34 mouse cellular contexts compared by ENCODE assay signal in genomic region chr7:18868491-18868890, GRCm38 (mm10). TPM values are rescaled to one million over a fixed set of nuclear protein-coding genes. Genes with fewer than 3 reads are reported as not detected.
DNase-seq lines count a peak whose midpoint lies in the region; ATAC-seq and TF ChIP-seq lines count a peak whose summit lies in the region.
"Had no signal": no experiment of that assay in that cellular context is flagged by ENCODE, and none has a peak within 500 bp of the region (broad histone marks: within the 10 kb centered on the region; RNA-seq: fewer than 3 reads in every experiment).

No protein-coding gene starts in this region.

- no peak for TF ChIP-seq RAD21 in MEL (IDR thresholded peaks at IDR 0.05; ENCODE audit: low read depth, low read length)

- TF ChIP-seq POLR2A in MEL (IDR thresholded peaks at IDR 0.05; ENCODE audit: control insufficient read depth in 1 of 2, insufficient read depth in 1 of 2, low read depth in 1 of 2, low read length in 2 of 2, poor library complexity in 1 of 2) = no peak

- H3K4me3 ChIP-seq in intestine, postnatal 0 days (ENCODE audit: low read depth, low read length) = no peak overlapping the region
- H3K4me3 ChIP-seq in intestine, embryonic 15.5 days (replicated peaks) = no peak overlapping the region
- H3K4me3 ChIP-seq in liver, postnatal 0 days (ENCODE audit: low read depth, low read length) = no peak overlapping the region
- no peak overlapping the region for H3K4me3 ChIP-seq in liver, embryonic 12.5 days
- H3K4me3 ChIP-seq in MEL (ENCODE audit: control insufficient read depth in 1 of 2, insufficient read depth in 1 of 2, low read depth in 2 of 2, low read length in 2 of 2) = no peak overlapping the region
- H3K4me3 ChIP-seq in stomach, postnatal 0 days (ENCODE audit: low read depth, low read length) = no peak overlapping the region
- H3K4me3 ChIP-seq: embryonic facial prominence, embryonic 12.5 days; kidney, embryonic 15.5 days; midbrain, embryonic 10.5 days; midbrain, embryonic 15.5 days had no signal

- DNase-seq in liver, postnatal 0 days = no peak
- no peak for DNase-seq in MEL (ENCODE audit: low read depth, low spot score)
- DNase-seq in stomach, postnatal 0 days (ENCODE audit: low spot score) = no peak
- no peak for DNase-seq in B cell, adult 2 months
- DNase-seq: adrenal gland, adult 8-10 months; cerebellum, adult 11 months; cerebellum, adult 9-10 months; cerebellum, postnatal 36 days; kidney, adult 11 months; kidney, postnatal 36 days; layer of hippocampus, postnatal 36 days; lung, adult 18-20 months; lung, postnatal 10 days; spleen, adult 18-20 months; thymus, adult 18-20 months; thymus, postnatal 36 days had no signal

- H3K27me3 ChIP-seq in intestine, postnatal 0 days (replicated peaks; ENCODE audit: control insufficient read depth, insufficient read depth, low read length) = no peaks in the 10 kb centered on the region
- H3K27me3 ChIP-seq in intestine, embryonic 15.5 days (replicated peaks) = 0 out of 2 replicates have a peak, but pooled peaks cover 2% of the 10 kb centered on the region
- H3K27me3 ChIP-seq in liver, postnatal 0 days (ENCODE audit: insufficient read depth, low read length) = peaks cover 7% of the 10 kb centered on the region
- H3K27me3 ChIP-seq in liver, embryonic 12.5 days (replicated peaks) = peaks cover 15% of the 10 kb centered on the region; the same call in 1 of the 2 replicates
- no peaks in the 10 kb centered on the region for H3K27me3 ChIP-seq in MEL (ENCODE audit: control insufficient read depth in 1 of 2, insufficient read depth in 2 of 2, low read length in 2 of 2)
- no peaks in the 10 kb centered on the region for H3K27me3 ChIP-seq in stomach, postnatal 0 days (ENCODE audit: control insufficient read depth, insufficient read depth, low read length)
- H3K27me3 ChIP-seq: embryonic facial prominence, embryonic 12.5 days; kidney, embryonic 15.5 days; midbrain, embryonic 15.5 days had no signal

- H3K79me2 ChIP-seq in MEL (ENCODE audit: control insufficient read depth, insufficient read depth, low read length, poor library complexity) = no peaks in the 10 kb centered on the region

- no peaks in the 10 kb centered on the region for H3K36me3 ChIP-seq in intestine, postnatal 0 days (ENCODE audit: control insufficient read depth, insufficient read depth)
- no peaks in the 10 kb centered on the region for H3K36me3 ChIP-seq in intestine, embryonic 15.5 days
- no peaks in the 10 kb centered on the region for H3K36me3 ChIP-seq in liver, postnatal 0 days (replicated peaks; ENCODE audit: insufficient read depth, low read length)
- H3K36me3 ChIP-seq in liver, embryonic 12.5 days = no peaks in the 10 kb centered on the region
- H3K36me3 ChIP-seq in MEL (ENCODE audit: control insufficient read depth in 1 of 2, insufficient read depth in 2 of 2, low read length in 2 of 2) = no peaks in the 10 kb centered on the region
- no peaks in the 10 kb centered on the region for H3K36me3 ChIP-seq in stomach, postnatal 0 days (ENCODE audit: control insufficient read depth, insufficient read depth, low read length)
- H3K36me3 ChIP-seq: embryonic facial prominence, embryonic 12.5 days; kidney, embryonic 15.5 days; midbrain, embryonic 10.5 days; midbrain, embryonic 15.5 days had no signal

- no peak for ATAC-seq in intestine, postnatal 0 days
- ATAC-seq in intestine, embryonic 15.5 days = no peak
- ATAC-seq in liver, postnatal 0 days = no peak
- no peak for ATAC-seq in liver, embryonic 12.5 days
- ATAC-seq in stomach, postnatal 0 days (ENCODE audit: low FRiP score, low TSS enrichment) = no peak
- ATAC-seq: forebrain, embryonic 14.5 days; midbrain, embryonic 15.5 days had no signal

- H3K27ac ChIP-seq in intestine, postnatal 0 days (ENCODE audit: low read depth, low read length) = no peak overlapping the region
- no peak overlapping the region for H3K27ac ChIP-seq in intestine, embryonic 15.5 days
- H3K27ac ChIP-seq in liver, postnatal 0 days (ENCODE audit: low read depth) = no peak overlapping the region
- no peak overlapping the region for H3K27ac ChIP-seq in liver, embryonic 12.5 days
- no peak overlapping the region for H3K27ac ChIP-seq in MEL (ENCODE audit: control insufficient read depth, low read depth, low read length)
- no peak overlapping the region for H3K27ac ChIP-seq in stomach, postnatal 0 days (replicated peaks)
- H3K27ac ChIP-seq: embryonic facial prominence, embryonic 12.5 days; kidney, embryonic 15.5 days; midbrain, embryonic 10.5 days; midbrain, embryonic 15.5 days had no signal

- TF ChIP-seq EP300 in liver, postnatal 0 days (IDR thresholded peaks at IDR 0.05; ENCODE audit: low read depth) = no peak
- TF ChIP-seq EP300 in MEL (IDR thresholded peaks at IDR 0.05; ENCODE audit: low read depth in 1 of 2, low read length in 2 of 2) = no peak
- TF ChIP-seq EP300 in stomach, postnatal 0 days (optimal IDR thresholded peaks at IDR 0.05) = no peak

- H3K4me1 ChIP-seq in intestine, postnatal 0 days (replicated peaks; ENCODE audit: control insufficient read depth, insufficient read depth, low read length) = peaks cover 2% of the 10 kb centered on the region; the same call in 1 of the 2 replicates
- H3K4me1 ChIP-seq in intestine, embryonic 15.5 days (replicated peaks) = 0 out of 2 replicates have a peak, but pooled peaks cover 4% of the 10 kb centered on the region
- peaks cover 7% of the 10 kb centered on the region; the same call in 1 of the 2 replicates for H3K4me1 ChIP-seq in liver, postnatal 0 days (ENCODE audit: insufficient read depth)
- no peaks in the 10 kb centered on the region for H3K4me1 ChIP-seq in liver, embryonic 12.5 days
- no peaks in the 10 kb centered on the region for H3K4me1 ChIP-seq in MEL (ENCODE audit: control insufficient read depth in 1 of 2, insufficient read depth in 2 of 2, low read length in 2 of 2)
- H3K4me1 ChIP-seq in stomach, postnatal 0 days (replicated peaks; ENCODE audit: control insufficient read depth, insufficient read depth) = no peaks in the 10 kb centered on the region
- H3K4me1 ChIP-seq: embryonic facial prominence, embryonic 12.5 days had no signal

- H3K4me2 ChIP-seq in intestine, postnatal 0 days (replicated peaks; ENCODE audit: low read depth) = no peak overlapping the region
- no peak overlapping the region for H3K4me2 ChIP-seq in intestine, embryonic 15.5 days (replicated peaks)
- no peak overlapping the region for H3K4me2 ChIP-seq in liver, postnatal 0 days (ENCODE audit: low read depth, low read length)
- no peak overlapping the region for H3K4me2 ChIP-seq in liver, embryonic 12.5 days
- H3K4me2 ChIP-seq in stomach, postnatal 0 days (replicated peaks; ENCODE audit: low read depth) = no peak overlapping the region
- H3K4me2 ChIP-seq: embryonic facial prominence, embryonic 12.5 days; kidney, embryonic 15.5 days; midbrain, embryonic 15.5 days had no signal

- peak; percentile 29 for TF ChIP-seq CTCF in intestine, postnatal 0 days (IDR thresholded peaks at IDR 0.05; ENCODE audit: low read depth)
- 0 out of 2 replicates have a peak, but pooled peaks have one; percentile 25 for TF ChIP-seq CTCF in liver, postnatal 0 days (IDR thresholded peaks at IDR 0.05; ENCODE audit: low read depth)
- peak in 2 of 3 experiments; percentile 33 to 54; a peak in 3 of 6 replicates for TF ChIP-seq CTCF in MEL (IDR thresholded peaks at IDR 0.05 in 2 of 3, conservative IDR thresholded peaks at IDR 0.05 in 1 of 3; ENCODE audit: control insufficient read depth in 1 of 3, insufficient read depth in 1 of 3, low read depth in 2 of 3, low read length in 3 of 3, poor library complexity in 1 of 3, severe bottlenecking in 1 of 3)
- TF ChIP-seq CTCF in stomach, postnatal 0 days (IDR thresholded peaks at IDR 0.05; ENCODE audit: low read depth) = peak; percentile 31

- 0 out of 2 replicates have a peak, but pooled peaks cover 6% of the 10 kb centered on the region for H3K9me3 ChIP-seq in intestine, postnatal 0 days (ENCODE audit: control insufficient read depth)
- no peaks in the 10 kb centered on the region for H3K9me3 ChIP-seq in intestine, embryonic 15.5 days
- peaks cover 3% of the 10 kb centered on the region; the same call in 1 of the 2 replicates for H3K9me3 ChIP-seq in liver, postnatal 0 days (ENCODE audit: low read length)
- 0 out of 2 replicates have a peak, but pooled peaks cover 7% of the 10 kb centered on the region for H3K9me3 ChIP-seq in liver, embryonic 12.5 days (replicated peaks)
- H3K9me3 ChIP-seq in MEL (replicated peaks; ENCODE audit: insufficient read depth, low read length) = no peaks in the 10 kb centered on the region
- no peaks in the 10 kb centered on the region for H3K9me3 ChIP-seq in stomach, postnatal 0 days (ENCODE audit: control insufficient read depth, low read length)
- H3K9me3 ChIP-seq: midbrain, embryonic 15.5 days had no signal

- 89% methylated on average over 2 of the region's 2 CpGs for WGBS in intestine, postnatal 0 days
- 83% methylated on average over 2 of the region's 2 CpGs for WGBS in intestine, embryonic 15.5 days
- WGBS in liver, postnatal 0 days (ENCODE audit: insufficient replicate concordance) = 75% methylated on average over 2 of the region's 2 CpGs
- WGBS in liver, embryonic 12.5 days (ENCODE audit: insufficient replicate concordance) = 67% methylated on average over 2 of the region's 2 CpGs
- WGBS in stomach, postnatal 0 days = 86% methylated on average over 2 of the region's 2 CpGs

- no peak overlapping the region for H3K9ac ChIP-seq in intestine, postnatal 0 days (ENCODE audit: low read depth, low read length)
- H3K9ac ChIP-seq in intestine, embryonic 15.5 days = no peak overlapping the region
- no peak overlapping the region for H3K9ac ChIP-seq in liver, postnatal 0 days (replicated peaks)
- H3K9ac ChIP-seq in liver, embryonic 12.5 days = no peak overlapping the region
- H3K9ac ChIP-seq in MEL (ENCODE audit: control insufficient read depth, low read depth, low read length, poor library complexity, severe bottlenecking) = no peak overlapping the region
- H3K9ac ChIP-seq in stomach, postnatal 0 days (ENCODE audit: low read length) = no peak overlapping the region
- H3K9ac ChIP-seq: embryonic facial prominence, embryonic 12.5 days; kidney, embryonic 15.5 days; midbrain, embryonic 15.5 days had no signal

RNA-seq across cellular contexts. Expression of gene Pglyrp1, which starts 2.6 kb away (rescaled TPM):
- polyA plus RNA-seq in intestine, postnatal 0 days (2015; fragmentation: Nextera tagmentation; extraction: Ambion mirVana) = 141 and 155 TPM in 2 replicates
- polyA plus RNA-seq in intestine, embryonic 15.5 days (2015; fragmentation: Nextera tagmentation; extraction: Ambion mirVana) = 53.1 and 72.8 TPM in 2 replicates
- 118 and 119 TPM in 2 replicates for polyA plus RNA-seq in liver, postnatal 0 days (2015; fragmentation: Nextera tagmentation; extraction: Ambion mirVana)
- 8.9 and 10.0 TPM in 2 replicates for polyA plus RNA-seq in liver, embryonic 12.5 days (2016; fragmentation: Nextera tagmentation; extraction: Ambion mirVana)
- not detected in 2 replicates for total RNA-seq in MEL (2012; rRNA removed)
- under 1 TPM in 1 of 2 experiments, not detected in 1; 0.33 TPM for polyA plus RNA-seq in MEL (2012; ENCODE audit: insufficient read depth in 1 of 2, insufficient read length in 2 of 2, low read depth in 1 of 2, low replicate concordance in 2 of 2, missing spikeins in 1 of 2)
- polyA plus RNA-seq in stomach, postnatal 0 days (2015; fragmentation: Nextera tagmentation; extraction: Ambion mirVana) = 103 and 110 TPM in 2 replicates

RNA-seq across cellular contexts. Expression of gene Mill2, which starts 28.7 kb away (rescaled TPM):
- polyA plus RNA-seq in intestine, postnatal 0 days (2015; fragmentation: Nextera tagmentation; extraction: Ambion mirVana) = 0.72 and 1.4 TPM in 2 replicates
- polyA plus RNA-seq in intestine, embryonic 15.5 days (2015; fragmentation: Nextera tagmentation; extraction: Ambion mirVana) = 0.73 TPM in 2 replicates
- polyA plus RNA-seq in liver, postnatal 0 days (2015; fragmentation: Nextera tagmentation; extraction: Ambion mirVana) = 0.17 and 0.36 TPM in 2 replicates
- 0.07 and 0.10 TPM in 2 replicates for polyA plus RNA-seq in liver, embryonic 12.5 days (2016; fragmentation: Nextera tagmentation; extraction: Ambion mirVana)
- 0.08 TPM in 1 of 2 replicates, not detected in the other for total RNA-seq in MEL (2012; rRNA removed)
- under 1 TPM in 1 of 2 experiments, not detected in 1; 0.13 TPM for polyA plus RNA-seq in MEL (2012; ENCODE audit: insufficient read depth in 1 of 2, insufficient read length in 2 of 2, low read depth in 1 of 2, low replicate concordance in 2 of 2, missing spikeins in 1 of 2)
- 1.3 and 1.4 TPM in 2 replicates for polyA plus RNA-seq in stomach, postnatal 0 days (2015; fragmentation: Nextera tagmentation; extraction: Ambion mirVana)
- total RNA-seq: neutrophil, adult 5-6 weeks had no signal
- polyA plus RNA-seq: limb, embryonic 11.5 days; neural tube, embryonic 11.5 days had no signal

RNA-seq across cellular contexts. Expression of gene Ccdc61, which starts 41.7 kb away (rescaled TPM):
- 13.5 and 15.1 TPM in 2 replicates for polyA plus RNA-seq in intestine, postnatal 0 days (2015; fragmentation: Nextera tagmentation; extraction: Ambion mirVana)
- polyA plus RNA-seq in intestine, embryonic 15.5 days (2015; fragmentation: Nextera tagmentation; extraction: Ambion mirVana) = 25.2 and 29.2 TPM in 2 replicates
- 5.6 and 7.5 TPM in 2 replicates for polyA plus RNA-seq in liver, postnatal 0 days (2015; fragmentation: Nextera tagmentation; extraction: Ambion mirVana)
- polyA plus RNA-seq in liver, embryonic 12.5 days (2016; fragmentation: Nextera tagmentation; extraction: Ambion mirVana) = 16.8 and 18.3 TPM in 2 replicates
- 19.7 TPM in 2 replicates for total RNA-seq in MEL (2012; rRNA removed)
- polyA plus RNA-seq in MEL (2012; ENCODE audit: insufficient read depth in 1 of 2, insufficient read length in 2 of 2, low read depth in 1 of 2, low replicate concordance in 2 of 2, missing spikeins in 1 of 2) = 10 to 100 TPM in 1 of 2 experiments, not detected in 1; 69.8 TPM
- polyA plus RNA-seq in stomach, postnatal 0 days (2015; fragmentation: Nextera tagmentation; extraction: Ambion mirVana) = 15.4 and 19.1 TPM in 2 replicates

RNA-seq across cellular contexts. Expression of gene Psg17, which starts 47.1 kb away (rescaled TPM):
- polyA plus RNA-seq in intestine, postnatal 0 days (2015; fragmentation: Nextera tagmentation; extraction: Ambion mirVana) = not detected in 2 replicates
- polyA plus RNA-seq in intestine, embryonic 15.5 days (2015; fragmentation: Nextera tagmentation; extraction: Ambion mirVana) = 0.13 TPM in 2 replicates
- not detected in 2 replicates for polyA plus RNA-seq in liver, postnatal 0 days (2015; fragmentation: Nextera tagmentation; extraction: Ambion mirVana)
- 0.06 TPM in 1 of 2 replicates, not detected in the other for polyA plus RNA-seq in liver, embryonic 12.5 days (2016; fragmentation: Nextera tagmentation; extraction: Ambion mirVana)
- total RNA-seq in MEL (2012; rRNA removed) = not detected in 2 replicates
- polyA plus RNA-seq in MEL (2012; ENCODE audit: insufficient read depth in 1 of 2, insufficient read length in 2 of 2, low read depth in 1 of 2, low replicate concordance in 2 of 2, missing spikeins in 1 of 2) = not detected
- 0.06 and 0.08 TPM in 2 replicates for polyA plus RNA-seq in stomach, postnatal 0 days (2015; fragmentation: Nextera tagmentation; extraction: Ambion mirVana)
- total RNA-seq: adrenal gland, adult 8-10 months; adrenal gland, postnatal 4 days; gastrocnemius, adult 18-20 months; heart, postnatal 25 days; layer of hippocampus, postnatal 36 days; left cerebral cortex, postnatal 14 days; liver, adult 2 months; neutrophil, adult 5-6 weeks had no signal
- polyA plus RNA-seq: embryonic facial prominence, embryonic 12.5 days; forebrain, embryonic 14.5 days; heart, embryonic 14.5 days; hindbrain, embryonic 11.5 days; limb, embryonic 11.5 days; liver, adult 2 months; midbrain, embryonic 10.5 days; midbrain, embryonic 15.5 days; neural tube, embryonic 11.5 days had no signal

RNA-seq across cellular contexts. Expression of gene Nova2, which starts 57.2 kb away (rescaled TPM):
- 0.18 and 0.24 TPM in 2 replicates for polyA plus RNA-seq in intestine, postnatal 0 days (2015; fragmentation: Nextera tagmentation; extraction: Ambion mirVana)
- 0.49 and 0.57 TPM in 2 replicates for polyA plus RNA-seq in intestine, embryonic 15.5 days (2015; fragmentation: Nextera tagmentation; extraction: Ambion mirVana)
- polyA plus RNA-seq in liver, postnatal 0 days (2015; fragmentation: Nextera tagmentation; extraction: Ambion mirVana) = 0.08 and 0.12 TPM in 2 replicates
- 0.13 and 0.16 TPM in 2 replicates for polyA plus RNA-seq in liver, embryonic 12.5 days (2016; fragmentation: Nextera tagmentation; extraction: Ambion mirVana)
- 0.03 and 0.04 TPM in 2 replicates for total RNA-seq in MEL (2012; rRNA removed)
- polyA plus RNA-seq in MEL (2012; ENCODE audit: insufficient read depth in 1 of 2, insufficient read length in 2 of 2, low read depth in 1 of 2, low replicate concordance in 2 of 2, missing spikeins in 1 of 2) = under 1 TPM in 1 of 2 experiments, not detected in 1; 0.22 TPM
- 0.18 and 0.22 TPM in 2 replicates for polyA plus RNA-seq in stomach, postnatal 0 days (2015; fragmentation: Nextera tagmentation; extraction: Ambion mirVana)
- total RNA-seq: neutrophil, adult 5-6 weeks had no signal
